Mouse (Mus musculus): ENCODE data around the gene Spred1.

Gene Spred1

DNA sequence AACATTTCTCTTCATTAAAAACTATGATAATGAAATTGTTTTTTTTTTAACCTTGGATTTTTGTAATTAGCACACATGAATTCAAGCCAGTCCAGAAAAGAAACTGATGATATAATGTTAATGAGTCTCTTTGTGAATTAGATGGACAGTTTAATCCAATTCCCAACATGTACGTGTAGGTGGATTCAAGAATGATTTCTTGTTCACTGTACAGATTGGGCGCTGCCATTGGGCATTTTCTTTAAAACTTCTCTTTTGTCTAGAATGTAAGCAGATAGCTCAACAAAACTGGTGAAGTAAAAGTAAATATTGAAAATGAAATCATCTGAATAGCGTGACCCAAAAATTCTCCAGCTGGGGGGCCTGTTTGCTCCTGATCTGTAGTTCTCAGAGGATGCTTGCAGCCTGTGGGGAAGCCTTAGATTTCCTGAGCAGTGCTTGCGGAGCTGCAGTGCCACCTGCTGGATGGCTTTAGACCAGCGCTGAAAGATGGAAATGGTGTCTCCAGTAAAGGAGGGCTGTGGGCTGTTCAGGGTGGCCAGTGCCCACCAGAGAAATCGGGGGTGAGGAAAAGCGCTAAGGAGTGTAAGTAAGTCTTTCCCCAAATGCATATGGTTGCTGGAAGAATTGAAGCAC is 59.2 kb downstream of the Spred1 start:
- peak; percentile 60 for DNase-seq (ENCODE audit: low read depth)

DNA sequence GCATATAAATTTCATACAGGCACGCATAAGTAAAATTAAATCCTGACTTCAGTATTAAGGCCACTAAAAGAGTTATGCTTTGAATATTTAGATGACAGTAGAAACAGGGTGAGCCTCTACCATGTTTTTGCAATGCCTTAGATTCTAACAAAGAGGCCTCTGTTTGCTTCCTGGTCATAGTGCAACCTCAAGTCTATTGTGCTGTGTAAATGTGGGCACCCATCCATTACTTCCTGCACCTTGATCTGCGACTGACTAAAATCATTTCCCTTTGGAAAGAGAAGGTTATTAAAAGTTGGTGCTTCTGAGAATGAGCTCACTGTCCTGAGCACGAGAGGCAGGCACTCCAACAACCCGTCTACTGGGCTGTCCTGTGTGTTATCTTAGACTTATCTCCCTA is 64.4 kb downstream of the Spred1 start:
- no peak for DNase-seq (ENCODE audit: low read depth)

DNA sequence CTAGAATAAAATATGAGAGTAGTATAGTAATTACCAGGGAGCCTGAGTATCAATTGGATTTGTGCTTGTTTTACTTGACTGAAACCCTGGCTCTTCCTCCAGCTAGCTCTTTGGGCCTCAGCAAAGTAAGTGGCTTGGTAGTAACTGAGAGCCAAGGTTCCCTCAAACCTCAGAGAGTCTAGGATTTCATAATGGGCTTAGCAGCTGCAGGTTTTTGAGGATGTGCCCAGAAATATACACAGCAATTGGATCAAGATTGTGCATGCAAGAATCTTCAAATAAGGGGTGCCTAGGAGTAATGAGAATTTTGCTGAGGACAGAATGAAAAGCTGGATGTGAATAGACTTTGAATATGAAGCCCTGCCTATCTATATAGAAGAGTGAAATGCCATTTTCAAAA is 69.7 kb downstream of the Spred1 start:
- DNase-seq (ENCODE audit: low read depth) = no peak

DNA sequence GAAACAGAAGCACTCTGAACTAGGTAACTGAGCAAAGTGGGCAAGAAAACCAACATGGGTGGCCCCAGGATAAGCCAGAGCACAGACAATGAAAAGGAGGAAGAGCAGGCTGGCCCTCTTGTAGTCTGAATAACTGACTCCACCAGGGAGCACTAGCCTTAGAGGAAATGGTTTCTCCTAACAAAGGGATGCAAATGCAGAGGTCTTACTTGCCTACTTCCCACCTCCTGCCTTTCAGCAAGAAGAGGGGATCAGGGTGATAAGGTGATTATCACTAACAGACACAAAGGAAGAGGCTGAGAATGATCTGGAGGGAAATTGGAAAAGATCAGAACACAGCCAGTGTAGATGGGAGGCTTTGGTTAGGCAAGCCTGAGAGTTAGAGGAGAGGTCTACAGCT is 73.1 kb downstream of the Spred1 start:
- DNase-seq (ENCODE audit: low read depth) = no peak

DNA sequence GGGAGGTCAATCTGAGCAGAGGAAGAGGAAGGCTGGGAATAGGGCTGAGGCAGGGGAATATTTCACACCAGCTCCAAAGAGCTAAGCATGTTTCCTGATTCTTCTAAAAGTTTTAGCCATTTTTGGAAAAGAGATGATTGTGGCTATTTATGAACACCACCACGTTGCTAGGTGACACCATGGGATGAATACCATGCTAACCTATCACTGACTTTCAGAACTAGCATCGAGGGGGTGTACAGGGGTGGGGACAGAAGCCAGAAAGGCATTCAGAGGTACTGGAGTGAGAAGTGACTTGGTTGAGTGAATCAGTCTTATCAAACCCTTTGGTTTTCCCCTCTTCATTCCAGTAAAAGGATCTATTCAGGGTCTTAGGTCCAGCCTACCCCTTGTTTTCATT is 74.0 kb downstream of the Spred1 start:
- no peak for DNase-seq (ENCODE audit: low read depth)

DNA sequence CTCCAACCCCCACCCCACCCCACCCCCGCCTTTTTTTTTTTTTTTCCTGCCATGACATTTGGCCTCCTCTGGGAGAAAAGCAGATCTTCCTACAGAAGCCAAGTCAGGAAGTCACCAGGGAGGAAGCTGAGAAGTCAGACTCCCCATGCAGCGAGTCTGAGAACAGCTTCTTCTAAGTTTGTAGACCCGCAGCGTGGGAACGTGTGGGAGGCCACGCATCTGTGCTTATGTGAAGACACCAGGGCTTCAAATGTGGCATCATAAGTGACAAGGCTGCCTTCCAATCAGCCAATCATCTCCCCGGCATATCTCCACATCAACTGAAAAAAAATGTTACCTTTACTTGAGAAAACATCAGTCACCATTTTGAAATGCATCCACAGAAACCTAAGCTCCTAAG is 74.4 kb downstream of the Spred1 start:
- no peak for DNase-seq (ENCODE audit: low read depth)

DNA sequence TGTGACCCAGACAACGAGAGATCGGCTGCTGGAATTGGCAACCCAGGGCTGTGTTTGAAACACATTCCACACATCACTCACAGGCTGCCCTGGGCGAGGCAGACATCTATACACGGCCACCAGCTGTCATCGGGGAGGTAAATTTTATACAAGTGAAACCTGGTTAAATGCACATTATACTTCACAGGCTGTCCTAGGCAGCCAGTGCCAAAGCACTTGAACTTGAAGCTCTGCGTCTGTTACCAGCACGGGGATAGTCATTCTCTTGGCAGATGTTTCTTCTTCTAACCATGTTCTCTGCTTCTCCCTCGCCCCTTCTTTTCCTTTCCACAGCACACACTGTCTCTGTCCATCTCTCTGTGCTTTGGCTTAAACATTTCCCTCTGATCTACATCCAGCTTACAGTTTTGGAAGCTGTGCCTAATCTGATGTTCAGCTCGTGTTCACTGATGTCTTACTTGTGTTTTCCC is 79.7 kb downstream of the Spred1 start:
- DNase-seq (ENCODE audit: low read depth) = no peak

DNA sequence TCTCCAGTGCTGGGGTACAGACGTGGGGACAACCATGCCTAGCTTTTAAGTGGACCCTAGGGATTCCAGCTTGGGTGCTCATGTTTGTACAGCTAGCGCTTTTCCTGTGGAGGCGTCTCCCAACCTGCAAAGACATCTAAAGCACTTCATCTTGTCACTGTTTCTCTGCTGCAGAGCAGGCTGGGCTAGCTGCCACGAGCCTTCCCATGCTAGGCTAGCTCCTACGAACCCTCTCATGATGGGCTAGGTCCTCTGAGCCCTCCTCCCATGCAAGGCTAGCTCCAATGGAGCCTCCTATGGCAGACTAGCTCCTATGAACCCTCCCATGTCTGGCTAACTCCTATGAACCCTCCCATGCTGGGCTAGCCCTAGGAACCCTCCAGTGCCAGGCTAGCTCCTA is 82.2 kb downstream of the Spred1 start:
- DNase-seq (ENCODE audit: low read depth) = no peak

DNA sequence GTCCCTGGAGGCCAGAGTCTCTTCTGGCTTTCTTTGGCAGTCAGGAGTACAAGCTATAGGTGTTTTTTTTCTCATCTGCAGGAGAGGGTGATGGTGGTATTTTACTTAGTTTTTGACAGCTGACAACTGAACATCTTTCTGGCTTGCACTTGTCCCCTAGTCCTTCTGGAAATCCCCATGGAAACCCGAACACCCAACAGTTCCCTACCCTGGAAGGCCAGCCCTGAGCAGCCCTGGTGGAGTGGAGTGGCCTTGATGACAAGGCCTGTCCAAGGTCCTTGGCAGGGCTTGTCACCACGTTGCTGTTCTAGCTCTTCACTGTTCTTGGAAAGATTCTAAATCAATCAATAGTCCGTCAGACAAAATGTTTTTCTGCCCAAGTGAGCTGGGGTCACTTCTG is 83.4 kb downstream of the Spred1 start:
- no peak for DNase-seq (ENCODE audit: low read depth)

DNA sequence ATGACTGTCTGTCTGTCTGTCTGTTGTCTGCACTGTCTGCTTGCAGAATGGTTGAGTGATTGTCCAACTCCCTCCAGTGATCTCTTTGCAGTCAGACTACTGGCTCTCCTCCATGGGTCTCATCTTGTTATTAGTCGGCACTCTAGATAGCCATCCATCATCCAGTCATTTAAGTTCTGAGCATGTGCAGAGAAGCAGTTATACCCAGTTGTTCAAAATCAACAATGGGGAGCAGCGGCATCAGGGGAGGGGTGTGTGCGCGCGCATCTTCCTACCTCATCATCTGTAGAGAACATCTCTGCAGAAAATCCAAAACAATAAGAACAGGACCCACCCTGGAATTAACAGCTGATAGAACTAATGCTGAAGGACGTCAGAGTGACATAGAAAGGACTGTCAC is 83.9 kb downstream of the Spred1 start:
- DNase-seq (ENCODE audit: low read depth) = no peak

DNA sequence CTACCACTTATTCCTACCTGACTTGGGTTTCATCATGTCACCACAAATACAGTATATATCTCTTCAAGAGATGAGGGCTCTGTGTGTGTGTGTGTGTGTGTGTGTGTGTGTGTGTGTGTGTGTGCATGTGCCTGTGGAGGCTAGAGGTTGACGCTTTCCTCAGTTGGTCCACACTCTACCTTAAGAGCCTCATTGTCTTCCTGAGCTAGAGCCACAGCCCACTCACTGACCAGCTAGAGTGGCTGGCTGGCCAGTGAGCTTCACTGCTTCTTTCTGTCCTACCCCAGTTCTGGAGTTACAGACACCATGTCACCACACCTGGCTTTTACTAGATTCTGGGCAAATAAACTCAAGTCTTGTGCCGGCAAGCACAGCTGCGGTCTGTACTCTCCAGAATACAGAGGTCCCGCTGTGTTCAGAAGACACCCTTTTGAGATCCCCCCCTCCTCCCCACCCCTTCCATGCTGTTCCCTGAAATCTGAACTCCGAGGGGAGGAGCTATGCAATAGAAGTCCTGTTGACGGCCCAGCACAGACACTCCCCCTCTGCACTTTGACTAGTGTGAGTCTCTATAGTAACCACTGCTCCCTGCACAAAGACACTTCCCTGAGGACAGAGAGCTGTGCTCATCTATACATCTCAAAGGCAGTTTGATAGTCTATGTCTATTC is 89.4 kb downstream of the Spred1 start:
- no peak for DNase-seq (ENCODE audit: low read depth)

DNA sequence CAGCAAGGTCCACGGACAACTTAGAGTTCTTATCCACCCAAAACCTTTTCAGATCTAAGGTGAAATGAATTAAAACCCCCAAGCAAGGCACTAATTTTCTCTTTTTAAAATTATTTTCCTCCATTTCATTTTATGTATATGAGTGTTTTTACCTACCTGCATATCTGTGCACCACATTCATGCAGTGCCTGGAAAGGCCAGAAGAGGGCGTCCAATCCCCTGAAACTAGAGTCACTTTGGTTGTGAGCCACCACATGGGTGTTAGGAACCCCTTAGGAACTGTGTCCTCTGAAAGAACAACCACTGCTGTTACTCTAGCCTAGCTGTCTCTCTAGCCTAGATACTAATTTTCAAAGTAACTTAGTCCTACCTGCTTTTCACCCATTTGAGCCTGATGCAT is 95.0 kb downstream of the Spred1 start:
- peak; percentile 10 for DNase-seq (ENCODE audit: low read depth)

DNA sequence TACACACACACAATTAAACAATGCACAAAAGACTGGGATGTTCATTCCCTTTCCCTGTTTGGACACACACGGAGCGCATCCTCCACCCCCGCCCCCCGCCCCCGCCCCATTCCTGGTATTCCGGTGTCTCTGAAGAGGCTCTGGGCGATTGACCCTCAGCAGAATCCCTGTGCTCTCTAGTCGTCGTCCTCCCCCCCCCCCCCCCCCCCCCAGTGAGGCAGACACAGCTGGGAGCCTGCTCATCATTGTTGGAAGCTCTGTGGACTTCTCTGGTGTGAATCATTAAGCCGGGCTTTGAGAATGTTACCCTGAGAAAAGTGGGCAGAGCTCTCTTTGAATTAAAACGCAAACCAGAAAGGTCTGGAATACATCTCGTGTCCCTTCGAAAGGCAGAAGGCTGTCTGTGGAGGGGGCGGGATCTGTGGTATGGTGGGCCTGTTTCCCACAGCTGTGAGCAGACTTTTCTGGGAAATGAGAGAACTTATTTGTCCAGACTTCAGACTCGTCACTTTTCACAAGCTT is 96.6 kb downstream of the Spred1 start:
- no peak for DNase-seq (ENCODE audit: low read depth)

DNA sequence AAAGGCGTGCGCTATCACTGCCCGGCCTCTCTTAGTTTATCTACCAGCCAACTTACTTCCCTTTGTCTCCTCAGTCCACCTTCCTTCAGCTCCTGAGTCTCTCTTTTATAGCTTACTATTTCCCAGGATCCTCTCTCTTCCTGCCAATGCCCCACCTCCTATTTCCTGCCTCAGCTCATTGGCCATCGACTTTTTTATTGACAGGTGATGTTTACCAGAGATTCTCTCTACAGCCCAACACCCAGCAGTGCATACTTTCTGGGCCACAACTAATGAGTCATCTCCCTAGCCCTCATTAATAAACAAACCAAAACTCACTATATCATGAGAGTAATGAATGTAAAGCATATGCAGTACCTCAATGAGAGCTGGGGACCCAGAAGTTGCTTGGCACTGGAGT is 98.4 kb downstream of the Spred1 start:
- DNase-seq (ENCODE audit: low read depth) = no peak

DNA sequence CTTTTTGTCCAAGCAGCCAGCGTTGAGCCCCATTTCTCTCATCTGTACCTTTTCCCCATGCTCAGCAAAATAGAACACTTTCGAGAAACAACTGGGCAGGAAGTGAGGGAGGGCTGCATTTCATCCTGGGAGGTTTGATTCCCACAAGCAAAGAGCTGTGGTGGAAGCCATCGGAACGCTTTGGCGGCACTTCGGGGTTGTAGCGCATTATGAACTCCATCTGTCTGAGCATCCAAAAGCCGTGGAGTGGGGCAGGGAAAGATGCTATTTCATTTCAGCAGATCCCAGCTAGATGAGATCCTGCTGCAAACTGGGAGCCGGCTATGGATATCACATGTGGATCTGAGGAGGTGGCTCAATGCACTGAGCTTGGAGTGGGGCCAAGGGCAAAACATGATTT is 101.5 kb downstream of the Spred1 start:
- no peak for DNase-seq (ENCODE audit: low read depth)

DNA sequence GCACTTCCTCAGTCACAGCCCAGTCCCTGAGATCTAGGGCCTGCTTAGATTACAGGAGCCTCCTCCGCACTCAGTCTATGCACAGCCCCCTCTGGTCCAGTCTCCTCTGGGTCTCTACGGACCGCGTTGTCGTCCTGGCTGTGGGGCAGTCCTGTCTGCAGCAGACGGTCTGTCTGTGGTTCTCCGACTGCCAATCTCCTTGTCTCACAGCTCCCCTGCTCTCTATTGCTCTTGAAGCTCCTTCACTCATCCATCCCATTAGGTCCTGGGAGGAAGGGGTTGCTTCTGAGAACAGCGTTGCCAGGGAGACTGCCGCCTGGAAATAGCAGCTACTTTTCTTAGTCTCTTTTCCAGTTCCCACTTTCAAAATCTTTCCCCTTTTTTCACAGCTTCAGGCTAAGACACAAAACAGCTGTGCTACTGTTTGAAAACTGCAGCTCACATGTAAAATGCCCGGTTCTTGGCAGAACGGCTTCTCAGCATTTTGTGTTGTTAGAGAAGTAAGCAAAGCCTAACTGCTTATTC is 107.5 kb downstream of the Spred1 start:
- DNase-seq (ENCODE audit: low read depth) = no peak

DNA sequence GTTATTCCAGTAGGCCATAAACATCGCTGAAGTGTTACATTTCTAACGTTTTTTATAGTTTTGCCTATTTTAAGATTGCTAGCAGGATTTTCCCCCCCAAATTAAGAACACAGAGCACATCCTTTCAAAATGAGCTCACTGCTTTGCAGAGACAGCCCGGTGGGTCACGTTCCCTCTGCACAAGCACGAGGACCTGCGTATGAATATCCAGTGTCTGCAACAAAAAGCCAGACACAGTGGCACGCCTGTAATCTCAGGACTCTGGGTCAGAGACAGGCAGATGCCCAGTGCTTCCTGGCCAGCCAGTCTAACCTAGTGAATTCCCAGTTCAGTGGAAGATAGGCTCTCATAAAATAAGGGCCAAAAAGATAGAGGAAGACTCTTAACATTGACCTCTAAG is 109.1 kb downstream of the Spred1 start:
- DNase-seq (ENCODE audit: low read depth) = no peak

DNA sequence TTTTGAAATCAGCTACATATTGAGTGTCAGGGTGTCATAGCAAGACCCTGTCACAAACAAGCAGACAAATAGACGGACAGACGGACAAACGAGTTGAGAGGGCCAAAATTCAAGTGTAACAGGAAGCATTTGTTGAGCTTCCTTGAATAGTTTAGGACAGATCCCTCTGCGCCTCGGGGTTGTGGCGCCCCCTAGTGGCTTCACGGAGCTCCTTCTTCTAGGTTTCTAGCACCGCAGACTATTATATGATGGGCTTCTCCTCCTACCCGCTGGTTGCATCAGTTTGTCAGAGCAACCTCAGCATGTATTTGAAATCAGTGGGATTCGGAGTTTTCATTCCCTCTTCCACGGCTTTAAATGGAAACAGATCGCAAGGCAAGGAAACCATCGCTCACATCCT is 110.1 kb downstream of the Spred1 start:
- DNase-seq (ENCODE audit: low read depth) = peak; percentile 37
